Mouse (Mus musculus) neural tube, embryonic 13.5 days (tissue): ENCODE results near the gene Slc41a3. TPM values are rescaled to one million over a fixed set of nuclear protein-coding genes. Genes with fewer than 3 reads are reported as not detected.

Experiments
- ATAC-seq: fragments of 200-750 bp; cut with Nextera tagmentation; 2 replicates; pipeline ENCODE4 v1.8.0; 2017; ENCODE audit warnings: low read depth, mild to moderate bottlenecking, moderate TSS enrichment, moderate library complexity
- H3K27ac ChIP-seq: fragments of 300-500 bp; sonication (generic); replicated peaks from 2 replicates; pipeline ENCODE4 v1.5.1; 2015; ENCODE audit warnings: moderate library complexity, mild to moderate bottlenecking, inconsistent platforms
- H3K27me3 ChIP-seq: fragments of 300-500 bp; sonication (generic); 2 replicates; pipeline ENCODE4 v1.6.1; 2015; ENCODE audit warnings: mild to moderate bottlenecking, inconsistent platforms
- H3K36me3 ChIP-seq: fragments of 300-500 bp; sonication (generic); 2 replicates; pipeline ENCODE4 v1.6.1; 2015; ENCODE audit warnings: mild to moderate bottlenecking, inconsistent platforms
- H3K4me1 ChIP-seq: fragments of 300-500 bp; sonication (generic); replicated peaks from 2 replicates; pipeline ENCODE4 v1.6.1; 2015; ENCODE audit warnings: inconsistent platforms
- H3K4me2 ChIP-seq: fragments of 300-500 bp; sonication (generic); 2 replicates; pipeline ENCODE4 v1.6.1; 2015; ENCODE audit warnings: inconsistent platforms, mild to moderate bottlenecking, moderate library complexity
- H3K4me3 ChIP-seq: fragments of 300-500 bp; sonication (generic); 2 replicates; pipeline ENCODE4 v1.5.1; 2015; ENCODE audit warnings: mild to moderate bottlenecking, inconsistent platforms
- H3K9ac ChIP-seq: fragments of 300-500 bp; sonication (generic); 2 replicates; pipeline ENCODE4 v1.6.1; 2015; ENCODE audit warnings: moderate library complexity, mild to moderate bottlenecking, inconsistent platforms
- H3K9me3 ChIP-seq: fragments of 300-500 bp; sonication (generic); 2 replicates; pipeline ENCODE4 v1.6.1; 2016; ENCODE audit warnings: inconsistent platforms
- WGBS: fragments of 180-500 bp; shearing (Covaris S2); methylation state at CpG from one replicate; pipeline ENCODE4 v1.1.7; 2015; 5-methylcytosine and 5-hydroxymethylcytosine counted together
- polyA plus RNA-seq: library from polyadenylated mRNA; unstranded; fragments of >200 nt; fragmentation: Nextera tagmentation; extraction: Ambion mirVana; gene quantifications from 2 replicates; pipeline ENCODE4 v1.2.1, GENCODE M21; 2015

Slc41a3 gene
- polyA plus RNA-seq, 1 experiment from 2014 or later, result 5.8 TPM

GRCm38 (mm10) chr6:90618821-90619636 lies 14.5 kb downstream of the Slc41a3 start:
- Histone ChIP-seq H3K36me3 (no peaks in the 10 kb centered on the region), H3K27me3 (no peaks in the 10 kb centered on the region), H3K9me3 (no peaks in the 10 kb centered on the region), H3K27ac (no peak overlapping the region), H3K4me1 (peaks cover 10% of the 10 kb centered on the region; the same call in 1 of the 2 replicates), H3K9ac (no peak overlapping the region), H3K4me2 (no peak overlapping the region), H3K4me3 (no peak overlapping the region)
- no peak for ATAC-seq
- WGBS, result 80% methylated on average over 19 of the region's 19 CpGs

GRCm38 (mm10) chr6:90619936-90620335 lies 15.4 kb downstream of the Slc41a3 start:
- Histone ChIP-seq H3K27me3 (no peaks in the 10 kb centered on the region), H3K4me2 (no peak overlapping the region), H3K4me1 (peaks cover 10% of the 10 kb centered on the region; the same call in 1 of the 2 replicates), H3K27ac (no peak overlapping the region), H3K9ac (no peak overlapping the region), H3K4me3 (no peak overlapping the region), H3K36me3 (no peaks in the 10 kb centered on the region), H3K9me3 (no peaks in the 10 kb centered on the region)
- WGBS, result 79% methylated on average over 5 of the region's 5 CpGs
- ATAC-seq, result no peak

- no peak overlapping the region for H3K4me2 ChIP-seq
- no peaks in the 10 kb centered on the region for H3K36me3 ChIP-seq
- H3K4me1 ChIP-seq, result peaks cover 10% of the 10 kb centered on the region; the same call in 1 of the 2 replicates
- no peaks in the 10 kb centered on the region for H3K27me3 ChIP-seq
- no peak for ATAC-seq
- 58% methylated on average over 9 of the region's 9 CpGs for WGBS
- no peak overlapping the region for H3K4me3 ChIP-seq
- H3K9me3 ChIP-seq, result no peaks in the 10 kb centered on the region
- no peak overlapping the region for H3K9ac ChIP-seq
- no peak overlapping the region for H3K27ac ChIP-seq
Observed at GRCm38 (mm10) chr6:90620791-90621583, 16.5 kb downstream of the Slc41a3 start.

DNA sequence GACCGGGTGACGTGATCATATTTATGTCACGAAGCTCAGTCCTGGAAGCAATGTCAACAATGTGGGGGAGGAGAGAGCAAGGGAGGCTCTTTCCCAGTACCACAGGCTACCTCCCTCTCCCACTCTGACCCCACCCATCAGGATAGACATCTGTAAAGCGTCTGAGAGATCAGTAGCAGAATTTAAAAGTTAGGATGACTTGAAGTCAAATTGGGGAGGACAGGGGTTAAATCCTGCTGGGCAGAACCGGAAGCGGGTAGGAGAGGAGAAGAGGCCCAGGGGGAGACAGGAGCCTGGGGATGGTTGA lies 17.0 kb downstream of the Slc41a3 start:
- H3K4me1 ChIP-seq, result peaks cover 10% of the 10 kb centered on the region; the same call in 1 of the 2 replicates
- ATAC-seq, result no peak
- no peak overlapping the region for H3K4me3 ChIP-seq
- 79% methylated on average over 6 of the region's 6 CpGs for WGBS
- H3K4me2 ChIP-seq, result no peak overlapping the region
- no peaks in the 10 kb centered on the region for H3K36me3 ChIP-seq
- H3K27me3 ChIP-seq, result no peaks in the 10 kb centered on the region
- no peaks in the 10 kb centered on the region for H3K9me3 ChIP-seq
- H3K9ac ChIP-seq, result no peak overlapping the region
- H3K27ac ChIP-seq, result no peak overlapping the region

- no peak for ATAC-seq
- 48% methylated on average over 11 of the region's 11 CpGs for WGBS
Observed at GRCm38 (mm10) chr6:90622758-90623455, 18.4 kb downstream of the Slc41a3 start.

DNA sequence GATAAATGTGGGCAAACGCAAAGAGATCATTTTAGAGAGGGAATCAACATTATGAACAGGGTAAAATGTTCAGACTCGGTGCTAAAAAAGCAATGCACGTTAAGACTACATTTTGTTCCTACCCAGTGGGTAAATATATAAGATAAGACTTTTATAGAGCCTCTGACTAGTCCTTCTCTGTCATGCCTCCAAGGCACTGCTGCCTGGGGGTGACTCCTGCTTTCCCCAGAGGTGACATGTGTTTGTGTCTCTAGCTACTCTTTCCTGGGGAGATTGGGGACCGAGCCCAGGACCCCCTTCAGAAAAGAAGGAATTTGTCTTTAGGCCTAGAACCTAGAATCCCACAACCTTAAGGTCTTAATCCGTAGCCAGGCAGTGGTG lies 18.9 kb downstream of the Slc41a3 start:
- Histone ChIP-seq H3K27me3 (no peaks in the 10 kb centered on the region), H3K4me1 (peaks cover 10% of the 10 kb centered on the region; the same call in 1 of the 2 replicates), H3K9me3 (no peaks in the 10 kb centered on the region), H3K4me2 (no peak overlapping the region), H3K4me3 (no peak overlapping the region), H3K27ac (no peak overlapping the region), H3K36me3 (no peaks in the 10 kb centered on the region), H3K9ac (no peak overlapping the region)
- WGBS, result 89% methylated on average over 5 of the region's 5 CpGs
- ATAC-seq, result no peak

More at GRCm38 (mm10) chr6:90622758-90623455, 18.4 kb downstream of the Slc41a3 start:
- no peaks in the 10 kb centered on the region for H3K9me3 ChIP-seq
- H3K9ac ChIP-seq, result no peak overlapping the region
- H3K27ac ChIP-seq, result no peak overlapping the region
- peaks cover 10% of the 10 kb centered on the region; the same call in 1 of the 2 replicates for H3K4me1 ChIP-seq
- H3K36me3 ChIP-seq, result no peaks in the 10 kb centered on the region
- H3K27me3 ChIP-seq, result no peaks in the 10 kb centered on the region
- H3K4me3 ChIP-seq, result no peak overlapping the region
- H3K4me2 ChIP-seq, result no peak overlapping the region

GRCm38 (mm10) chr6:90624184-90624583 lies 19.7 kb downstream of the Slc41a3 start:
- Histone ChIP-seq H3K36me3 (no peaks in the 10 kb centered on the region), H3K4me3 (no peak overlapping the region), H3K27ac (no peak overlapping the region), H3K4me1 (peaks cover 10% of the 10 kb centered on the region; the same call in 1 of the 2 replicates), H3K27me3 (no peaks in the 10 kb centered on the region), H3K4me2 (no peak overlapping the region), H3K9ac (no peak overlapping the region), H3K9me3 (no peaks in the 10 kb centered on the region)
- no peak for ATAC-seq
- WGBS, result 88% methylated on average over 6 of the region's 6 CpGs

DNA sequence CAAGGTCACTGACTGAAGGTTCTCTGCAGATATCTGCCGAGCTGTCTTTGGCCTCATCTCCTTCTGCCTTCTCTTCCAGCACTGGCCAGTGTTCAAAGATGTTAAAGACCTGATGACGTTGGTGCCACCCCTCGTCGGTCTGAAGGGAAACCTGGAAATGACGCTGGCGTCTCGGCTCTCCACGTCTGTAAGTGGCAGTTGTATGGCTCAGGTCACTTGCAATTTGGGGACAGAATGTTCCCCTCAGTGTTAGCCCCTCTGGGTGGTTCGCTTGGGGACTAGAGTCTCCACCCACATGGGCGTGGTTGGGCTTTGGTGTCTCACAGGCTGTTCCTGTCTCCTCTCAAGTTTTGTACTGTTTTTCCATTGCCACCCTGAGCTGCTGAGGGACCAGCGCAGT lies 20.2 kb downstream of the Slc41a3 start:
- Histone ChIP-seq H3K4me1 (peaks cover 10% of the 10 kb centered on the region; the same call in 1 of the 2 replicates), H3K27ac (no peak overlapping the region), H3K9me3 (no peaks in the 10 kb centered on the region), H3K36me3 (no peaks in the 10 kb centered on the region), H3K4me2 (no peak overlapping the region), H3K4me3 (no peak overlapping the region), H3K9ac (no peak overlapping the region), H3K27me3 (no peaks in the 10 kb centered on the region)
- WGBS, result 64% methylated on average over 11 of the region's 11 CpGs
- ATAC-seq, result no peak

DNA sequence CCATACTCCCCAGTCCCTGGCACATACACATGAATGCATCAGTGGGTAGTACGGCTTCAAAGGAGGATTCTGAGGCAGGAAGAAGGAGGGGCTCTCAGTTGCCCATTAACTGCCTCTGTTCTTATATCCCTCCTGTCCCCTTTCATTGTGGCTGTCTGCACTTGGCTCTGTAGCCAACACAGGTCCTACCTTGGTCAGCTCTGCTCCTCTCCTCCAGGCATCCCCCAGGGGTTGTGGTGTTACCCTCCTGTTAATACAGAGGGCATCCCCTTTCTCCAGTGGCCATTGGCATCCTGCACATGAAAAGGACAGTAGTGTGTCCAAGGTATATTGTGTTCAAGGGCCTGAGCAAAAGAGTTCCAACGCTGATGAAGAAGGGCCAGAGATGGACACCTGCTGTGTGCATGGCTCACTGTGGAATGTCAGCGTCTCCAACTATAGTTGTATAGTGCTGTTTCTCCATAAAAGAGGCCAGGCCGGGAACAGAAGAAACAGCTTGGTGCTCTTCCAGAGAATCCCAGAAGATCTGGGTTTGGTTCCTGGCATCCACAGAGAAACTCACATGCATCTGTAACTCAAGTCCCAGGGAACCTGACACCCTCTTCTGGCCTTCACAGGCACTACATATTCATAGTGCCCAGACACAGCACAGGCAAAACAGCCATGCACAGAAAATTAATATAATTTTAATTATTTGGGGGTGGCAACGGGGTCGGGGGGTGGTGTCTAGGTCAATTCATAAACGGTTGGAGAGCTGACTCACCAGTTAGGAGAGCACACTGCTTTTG lies 20.9 kb downstream of the Slc41a3 start:
- Histone ChIP-seq H3K27me3 (no peaks in the 10 kb centered on the region), H3K27ac (no peak overlapping the region), H3K4me2 (no peak overlapping the region), H3K9me3 (no peaks in the 10 kb centered on the region), H3K9ac (no peak overlapping the region), H3K4me1 (peaks cover 10% of the 10 kb centered on the region; the same call in 1 of the 2 replicates), H3K36me3 (no peaks in the 10 kb centered on the region), H3K4me3 (no peak overlapping the region)
- no peak for ATAC-seq
- WGBS, result 72% methylated on average over 7 of the region's 7 CpGs

- H3K4me3 ChIP-seq, result no peak overlapping the region
- no peak for ATAC-seq
- no peaks in the 10 kb centered on the region for H3K27me3 ChIP-seq
- no peaks in the 10 kb centered on the region for H3K36me3 ChIP-seq
- H3K27ac ChIP-seq, result no peak overlapping the region
- WGBS, result 92% methylated on average over 4 of the region's 4 CpGs
- H3K9ac ChIP-seq, result no peak overlapping the region
- no peaks in the 10 kb centered on the region for H3K9me3 ChIP-seq
- H3K4me1 ChIP-seq, result 0 out of 2 replicates have a peak, but pooled peaks cover 6% of the 10 kb centered on the region
- H3K4me2 ChIP-seq, result no peak overlapping the region
Observed at GRCm38 (mm10) chr6:90627556-90627955, 23.0 kb downstream of the Slc41a3 start.

DNA sequence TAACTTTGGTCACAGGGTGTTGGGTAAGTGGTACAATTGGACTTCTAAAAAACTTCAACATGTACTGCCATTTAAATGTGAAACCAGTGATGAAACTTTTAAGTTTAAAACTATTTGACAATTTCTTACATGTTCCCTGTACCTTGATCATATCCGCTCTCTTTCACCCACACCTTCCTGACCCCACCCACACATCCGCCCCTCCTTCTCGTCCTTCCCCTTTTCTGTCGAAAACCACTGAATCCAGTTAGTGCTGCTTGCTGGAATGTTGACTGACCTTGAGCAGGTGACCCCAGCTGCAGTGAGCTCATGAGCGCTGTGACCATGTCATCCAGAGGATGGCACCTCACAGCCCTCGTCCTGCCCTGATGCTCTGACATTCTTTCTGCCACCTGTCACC lies 25.0 kb downstream of the Slc41a3 start:
- WGBS, result 87% methylated on average over 6 of the region's 6 CpGs
- no peak overlapping the region for H3K4me2 ChIP-seq
- no peak overlapping the region for H3K4me3 ChIP-seq
- H3K27ac ChIP-seq, result no peak overlapping the region
- no peaks in the 10 kb centered on the region for H3K36me3 ChIP-seq
- no peaks in the 10 kb centered on the region for H3K4me1 ChIP-seq
- ATAC-seq, result no peak
- H3K9ac ChIP-seq, result no peak overlapping the region
- H3K9me3 ChIP-seq, result no peaks in the 10 kb centered on the region
- no peaks in the 10 kb centered on the region for H3K27me3 ChIP-seq
